Mouse (Mus musculus) heart, postnatal 0 days (tissue): ENCODE data around the gene Upf3a.

ENCODE experiments used
- CTCF ChIP-seq: IDR thresholded peaks from 2 replicates; pipeline ENCODE4 v1.5.1; 2016; ENCODE audit warnings: antibody characterized with exemption, control low read depth, low read depth
- EP300 ChIP-seq: IDR thresholded peaks from 2 replicates; pipeline ENCODE4 v1.6.1; 2016; ENCODE audit warnings: antibody characterized with exemption, low read depth

- TF ChIP-seq CTCF (no peak), EP300 (no peak)
These were observed 28.9 kb upstream of the Upf3a start for GRCm38 (mm10) chr8:13756480-13756879.
